Mouse (Mus musculus) embryo, embryonic 9.5 days (tissue): Measurements from ENCODE around the gene Pik3r5.

Experiments
- DNase-seq: peaks from one replicate; pipeline ENCODE4 v3.0.0-alpha.2; 2017; ENCODE audit errors: extremely low spot score

Pik3r5 gene

GRCm38 (mm10) chr11:68448356-68448755, 16.4 kb downstream of the Pik3r5 start:
- no peak for DNase-seq

GRCm38 (mm10) chr11:68451282-68451735, 19.4 kb downstream of the Pik3r5 start:
- no peak for DNase-seq

- no peak for DNase-seq
These were observed 20.0 kb downstream of the Pik3r5 start for GRCm38 (mm10) chr11:68451747-68452405.

- no peak for DNase-seq
These were observed 20.8 kb downstream of the Pik3r5 start for GRCm38 (mm10) chr11:68452740-68453139.

GRCm38 (mm10) chr11:68453301-68453700, 21.4 kb downstream of the Pik3r5 start:
- no peak for DNase-seq

GRCm38 (mm10) chr11:68458086-68458485, 26.2 kb downstream of the Pik3r5 start:
- no peak for DNase-seq

- DNase-seq, result no peak
These were observed 27.1 kb downstream of the Pik3r5 start for GRCm38 (mm10) chr11:68459021-68459420.

- DNase-seq, result no peak
These were observed 27.6 kb downstream of the Pik3r5 start for GRCm38 (mm10) chr11:68459486-68459885.

GRCm38 (mm10) chr11:68462716-68463115, 30.8 kb downstream of the Pik3r5 start:
- no peak for DNase-seq

GRCm38 (mm10) chr11:68464260-68464659, 32.3 kb downstream of the Pik3r5 start:
- no peak for DNase-seq

GRCm38 (mm10) chr11:68465090-68465489, 33.2 kb downstream of the Pik3r5 start:
- DNase-seq, result no peak

GRCm38 (mm10) chr11:68467441-68467840, 35.5 kb downstream of the Pik3r5 start:
- DNase-seq, result no peak

- DNase-seq, result no peak
These were observed 36.2 kb downstream of the Pik3r5 start for GRCm38 (mm10) chr11:68467962-68468612.

GRCm38 (mm10) chr11:68468886-68469285, 37.0 kb downstream of the Pik3r5 start:
- no peak for DNase-seq

- no peak for DNase-seq
These were observed 40.4 kb downstream of the Pik3r5 start for GRCm38 (mm10) chr11:68472162-68472849.

GRCm38 (mm10) chr11:68474600-68474999, 42.7 kb downstream of the Pik3r5 start:
- no peak for DNase-seq

- no peak for DNase-seq
These were observed 43.8 kb downstream of the Pik3r5 start for GRCm38 (mm10) chr11:68475676-68476075.

- no peak for DNase-seq
These were observed 45.7 kb downstream of the Pik3r5 start for GRCm38 (mm10) chr11:68477661-68478060.

- DNase-seq, result no peak
These were observed 46.7 kb downstream of the Pik3r5 start for GRCm38 (mm10) chr11:68478574-68478981.

- no peak for DNase-seq
These were observed 48.7 kb downstream of the Pik3r5 start for GRCm38 (mm10) chr11:68480660-68481059.

GRCm38 (mm10) chr11:68482001-68482400, 50.1 kb downstream of the Pik3r5 start:
- no peak for DNase-seq

- DNase-seq, result no peak
These were observed 51.3 kb downstream of the Pik3r5 start for GRCm38 (mm10) chr11:68483213-68483612.

GRCm38 (mm10) chr11:68484431-68484830, 52.5 kb downstream of the Pik3r5 start:
- no peak for DNase-seq
